Mouse (Mus musculus): ENCODE results near the gene Tkt.

- TF ChIP-seq CTCF (IDR thresholded peaks at IDR 0.05; ENCODE audit: low read depth, low read length) (no peak), POLR2A (IDR thresholded peaks at IDR 0.05; ENCODE audit: extremely low read depth, insufficient read depth, low read length) (no peak)
These were observed 37.2 kb downstream of the Tkt start for GRCm38 (mm10) chr14:30585323-30585722.

All from liver, adult 2 months (tissue).